Mouse (Mus musculus) gastrocnemius, postnatal 25 days (tissue): ENCODE measurements at regions not wholly inside any gene's neighbourhood (a gene's known extent, or its start where the extent isn't known, plus 50 kb on each side); places are given as distances from the start of the nearest gene placed in this dataset.

Experiments used
- DNase-seq: peaks from one replicate; pipeline ENCODE4 v3.0.0; 2022

DNA sequence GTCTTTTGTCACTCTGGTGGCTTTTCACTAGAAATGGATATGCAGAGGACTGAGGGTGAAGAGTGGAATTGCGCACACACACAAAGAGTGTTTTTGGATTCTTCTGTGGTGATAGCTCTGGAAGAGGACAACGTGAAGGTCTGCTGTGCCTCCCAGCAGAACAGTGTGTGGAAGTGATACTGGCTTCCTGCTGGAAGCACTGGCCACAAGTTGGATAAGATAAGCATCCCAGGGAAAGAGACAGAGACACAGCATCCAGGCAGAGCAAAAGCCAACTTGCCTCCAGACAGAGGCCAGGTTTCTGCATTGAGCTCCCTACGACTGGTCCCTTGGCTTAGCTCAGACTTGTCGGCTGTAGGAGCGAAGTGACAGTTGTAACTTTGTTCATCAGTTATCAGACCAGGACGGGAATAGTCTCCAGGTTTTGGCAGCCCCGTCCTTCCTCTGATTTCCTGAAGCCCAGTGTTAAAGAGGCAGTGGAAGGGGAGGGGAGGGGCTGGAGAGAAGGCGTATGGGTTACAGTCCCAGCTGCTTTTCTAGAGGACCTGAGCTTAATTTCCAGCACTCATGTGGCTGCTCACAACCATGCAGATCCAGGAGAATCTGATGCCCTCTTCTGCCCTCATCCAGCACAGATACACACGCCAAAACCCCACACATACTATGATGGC is 89.2 kb downstream of the Tmem170b start:
- DNase-seq = no peak

DNA sequence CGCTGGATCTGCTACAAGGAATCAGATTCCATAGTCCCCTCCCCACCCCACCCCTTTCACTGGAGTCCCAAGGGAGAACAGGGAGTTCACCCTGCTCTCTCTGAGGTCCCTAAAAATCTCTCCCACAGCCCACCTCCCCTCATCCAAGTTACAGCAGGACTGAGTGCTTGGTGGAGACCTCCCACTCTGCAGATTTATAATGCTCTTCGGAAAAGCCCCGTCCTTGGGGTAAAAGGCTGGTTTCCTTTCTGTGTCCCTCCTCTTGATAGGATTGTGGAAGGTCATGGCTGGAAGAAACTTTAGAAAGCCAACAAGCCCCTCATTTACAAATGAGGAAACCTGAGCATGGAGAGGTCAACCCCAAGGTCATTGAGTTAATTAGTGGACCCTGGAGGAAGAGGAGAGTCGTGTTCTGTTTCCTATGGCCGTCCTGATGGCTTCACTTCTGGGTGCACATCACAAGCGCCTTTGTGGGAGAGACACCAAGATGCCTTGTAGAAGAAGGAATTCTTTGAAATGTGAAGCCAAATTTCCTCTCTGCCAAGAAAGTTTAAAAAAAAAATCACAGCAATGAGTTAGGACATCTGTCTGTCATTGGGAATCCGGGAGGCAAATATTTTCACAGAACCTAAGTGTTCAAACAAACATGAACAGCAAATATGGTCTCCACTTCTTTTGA is 91.2 kb downstream of the Tmem170b start:
- DNase-seq = no peak

DNA sequence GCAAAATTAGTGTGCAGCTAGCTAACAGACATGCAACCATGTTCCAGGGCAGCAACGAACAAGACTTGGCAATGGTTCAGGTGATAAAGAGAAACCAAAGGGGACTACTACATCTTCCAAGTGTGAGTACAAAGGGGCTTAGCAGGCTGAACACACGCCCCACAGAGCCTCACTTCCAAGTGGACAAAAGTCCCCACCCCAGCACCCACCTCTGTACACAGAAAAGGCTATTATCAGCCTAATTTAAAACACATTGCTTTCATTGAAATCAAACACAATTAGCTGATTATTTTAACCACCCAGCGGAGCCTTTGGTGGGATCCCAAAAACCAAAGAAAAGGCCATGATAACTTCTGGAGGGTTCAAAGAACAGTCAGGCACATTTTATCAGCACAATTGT is 95.6 kb downstream of the Tmem170b start:
- DNase-seq = no peak

DNA sequence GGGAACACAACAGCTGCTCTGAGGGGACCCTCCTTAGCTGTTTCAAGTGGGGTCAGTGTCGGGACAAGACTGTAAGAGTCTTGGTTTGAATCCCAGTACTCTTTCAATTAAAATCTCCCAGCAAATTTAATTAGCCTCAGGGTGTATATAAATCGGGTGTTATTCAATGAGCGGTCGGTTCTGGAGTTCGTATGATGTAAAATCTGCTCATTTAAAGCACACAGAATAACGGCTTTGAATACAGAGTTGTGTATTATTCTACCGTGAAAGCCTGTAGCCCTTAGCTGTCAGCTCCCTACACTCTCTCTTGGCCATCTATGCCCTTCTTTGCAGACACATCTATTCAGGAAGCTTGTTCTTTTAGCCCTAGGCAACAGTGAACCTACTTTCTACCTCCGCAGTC is 96.1 kb downstream of the Tmem170b start:
- no peak for DNase-seq

DNA sequence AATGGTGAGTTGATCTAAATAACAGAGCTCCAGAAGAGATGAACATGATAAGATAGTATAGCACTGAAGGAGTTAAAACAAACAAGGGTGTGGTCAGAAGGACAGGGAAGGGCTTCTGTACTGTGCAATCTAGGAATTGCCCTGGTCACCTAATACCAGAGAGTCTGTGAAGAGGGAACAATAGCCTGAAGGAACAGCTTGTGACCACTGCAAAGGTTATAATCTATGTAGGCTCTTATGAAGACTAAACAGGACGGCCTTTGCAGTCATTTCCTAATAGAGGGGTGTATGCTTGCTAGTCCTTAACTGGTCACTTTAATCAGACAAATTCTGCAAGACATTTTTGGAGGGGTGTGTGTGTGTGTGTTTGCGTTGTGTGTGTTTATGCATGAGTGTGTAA is 97.5 kb downstream of the Tmem170b start:
- no peak for DNase-seq

DNA sequence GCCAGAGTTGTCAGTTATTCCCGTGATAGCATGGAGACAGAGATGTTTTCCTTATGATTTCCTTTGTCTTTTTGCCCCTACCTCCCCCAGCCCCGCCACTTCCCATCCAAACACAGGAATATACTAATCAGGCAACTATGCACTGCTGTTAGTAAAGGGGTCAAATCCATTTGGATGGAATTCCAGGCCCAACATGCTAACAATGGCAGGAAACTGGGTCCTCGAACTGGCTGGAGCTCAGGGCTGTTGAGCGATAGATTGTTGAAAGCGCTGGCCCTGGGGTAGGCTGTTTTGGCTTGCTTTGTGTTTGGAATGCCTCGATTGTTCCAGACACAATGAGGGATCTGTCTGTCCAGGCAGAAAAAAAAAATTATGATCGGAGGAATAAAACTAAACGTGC is 97.9 kb downstream of the Tmem170b start:
- peak; percentile 22 for DNase-seq

DNA sequence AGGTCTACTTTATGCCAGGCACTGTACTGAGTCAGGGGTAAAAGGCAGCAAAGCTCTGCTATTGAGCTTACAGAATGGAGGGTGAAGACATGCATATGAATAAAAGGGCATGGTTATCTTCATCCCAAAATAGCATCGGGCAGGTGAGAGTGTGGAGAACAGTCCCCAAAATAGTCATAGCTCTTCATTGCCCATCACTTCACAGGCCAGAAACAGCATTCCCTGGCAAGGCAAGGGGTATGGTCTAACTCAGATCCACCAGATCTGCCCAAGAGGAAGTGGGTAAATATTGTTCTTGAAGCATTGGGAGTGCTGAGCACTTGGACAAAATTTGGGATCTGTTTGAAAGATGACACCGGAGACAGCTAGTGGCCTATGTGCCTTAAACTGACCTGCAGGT is 99.1 kb downstream of the Tmem170b start:
- DNase-seq = no peak

DNA sequence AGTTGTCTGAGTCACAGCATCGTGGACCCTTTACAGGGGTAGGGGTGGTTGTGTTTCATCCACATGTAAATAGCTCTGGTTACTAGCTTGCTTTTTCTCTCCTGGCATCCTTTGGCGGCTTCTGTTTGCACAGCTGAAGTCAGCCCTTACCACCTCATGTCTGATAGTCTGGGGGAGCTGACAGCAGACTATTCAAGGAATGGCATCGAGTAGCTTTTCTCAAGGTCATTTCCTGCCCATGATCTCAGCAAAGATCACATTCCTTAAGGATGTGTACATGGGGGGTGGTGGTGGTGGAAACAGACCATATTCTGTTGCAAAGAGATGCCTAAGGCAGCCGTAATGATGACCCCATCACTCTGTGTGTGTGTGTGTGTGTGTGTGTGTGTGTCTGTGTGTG is 99.9 kb downstream of the Tmem170b start:
- DNase-seq = no peak

DNA sequence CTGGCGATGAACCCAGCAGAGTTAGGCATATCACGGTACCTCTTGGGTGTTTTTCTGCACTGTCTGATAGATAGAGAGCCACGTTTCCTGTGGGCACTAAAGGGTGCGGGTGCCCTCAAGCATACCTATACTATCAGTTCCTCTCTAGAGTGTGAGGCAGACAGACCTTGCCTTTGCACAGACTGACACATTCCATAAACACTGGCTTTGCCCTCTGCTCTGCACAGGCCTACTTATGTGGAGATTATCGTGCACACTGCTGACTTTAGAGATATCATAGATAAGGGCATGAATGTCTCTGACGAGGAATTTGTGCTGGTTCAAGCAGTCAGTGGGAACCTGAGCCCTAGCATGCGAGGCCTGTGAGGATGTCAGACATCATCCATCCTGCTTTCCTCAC is 102.1 kb downstream of the Tmem170b start:
- no peak for DNase-seq

DNA sequence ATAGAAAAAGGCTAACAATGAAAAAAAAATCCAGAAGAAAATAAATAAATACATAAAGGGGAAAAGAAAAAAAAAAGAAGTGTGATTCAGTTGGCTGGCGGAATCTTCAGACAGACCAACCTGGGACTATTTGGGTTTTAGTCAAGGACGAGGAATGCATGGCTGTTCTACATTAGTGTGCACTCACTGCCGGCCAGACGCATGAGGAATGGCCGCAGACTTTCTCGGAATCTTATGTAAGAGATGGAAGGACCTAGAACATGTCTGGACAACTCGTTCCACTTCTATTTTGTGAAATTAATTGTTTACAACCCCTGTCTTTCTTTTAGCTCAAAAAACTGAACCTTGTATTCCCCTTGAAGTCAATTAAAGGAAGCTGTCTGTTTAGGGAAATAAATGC is 103.4 kb downstream of the Tmem170b start:
- no peak for DNase-seq

DNA sequence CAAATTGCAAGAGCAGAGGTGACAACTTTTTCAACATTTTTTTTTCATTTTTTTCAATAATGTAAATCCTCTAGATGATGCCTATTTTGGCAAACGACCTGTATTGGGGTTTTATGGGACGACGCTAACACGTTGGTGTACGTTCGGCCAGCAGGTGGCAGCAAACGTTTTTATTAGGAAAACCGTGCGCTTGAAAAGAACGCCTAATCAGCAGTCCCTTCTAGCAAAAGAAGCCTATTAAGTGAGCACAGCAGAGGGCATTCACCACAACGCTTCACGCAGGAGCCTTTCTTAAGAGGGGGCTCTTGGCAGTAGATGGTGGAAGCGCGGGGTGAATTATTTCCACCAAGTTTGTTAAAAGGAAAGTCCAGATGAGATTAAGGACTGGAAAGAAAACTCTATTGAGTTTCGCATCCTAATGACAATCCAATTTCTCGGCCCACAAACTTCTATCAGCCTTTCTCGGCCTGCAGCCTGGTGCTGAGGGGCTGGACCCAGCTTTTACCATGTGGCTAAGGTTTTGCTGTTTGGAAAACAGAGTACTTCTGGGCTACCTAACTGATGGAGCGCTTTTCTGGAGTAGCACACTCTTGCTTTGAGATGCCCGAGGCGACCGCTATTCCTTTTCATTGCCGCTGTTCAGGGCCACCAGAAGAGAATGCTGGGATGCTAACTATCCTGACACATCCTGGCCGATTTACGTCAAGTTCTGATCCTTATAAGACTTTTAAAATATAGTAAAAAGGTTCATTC is 103.9 kb downstream of the Tmem170b start:
- peak; percentile 41 for DNase-seq

DNA sequence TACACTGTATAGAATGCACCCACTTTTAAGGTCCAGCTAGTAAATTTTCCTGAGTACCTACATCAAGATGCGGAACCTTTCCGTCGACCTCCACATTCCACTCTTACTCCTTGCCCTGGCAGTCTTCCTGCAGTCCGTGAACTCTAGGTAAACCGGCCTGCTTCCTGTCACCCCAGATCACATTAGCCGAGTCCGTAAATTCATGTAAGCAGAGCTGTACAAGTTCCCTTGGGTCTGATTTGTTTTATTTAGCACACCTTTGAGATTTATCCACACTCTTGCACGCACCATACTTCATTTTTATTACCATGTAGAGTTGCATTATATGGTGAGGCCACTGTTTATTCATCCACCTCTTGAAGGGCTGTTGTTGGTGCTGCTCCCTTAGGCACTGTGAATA is 106.9 kb downstream of the Tmem170b start:
- DNase-seq = no peak
